Mouse (Mus musculus) left cerebral cortex, adult 2 months (tissue): ENCODE data around the gene Cep295nl. TPM values are rescaled to one million over a fixed set of nuclear protein-coding genes. Genes with fewer than 3 reads are reported as not detected.
"Not testable (repeated sequence)": the region's sequence is repeated elsewhere in the genome, so short reads cannot be mapped to it uniquely, and the experiment has no call there.

Experiments used
- DNase-seq, 2 experiments: peaks; one replicate each; pipeline ENCODE4 v3.0.0; 2021 to 2022; ENCODE audit warnings: low spot score in 2 of 2, mixed read lengths in 1 of 2; ENCODE audit errors: extremely low spot score in 1 of 2
- H3K27ac ChIP-seq: fragments of 200-600 bp; 2 replicates; pipeline ENCODE4 v1.8.1; 2022
- H3K4me3 ChIP-seq: fragments of 200-600 bp; 2 replicates; pipeline ENCODE4 v1.8.1; 2022
- CTCF ChIP-seq: fragments of 200-600 bp; IDR thresholded peaks from 2 replicates; pipeline ENCODE4 v1.8.1; 2022; ENCODE audit warnings: antibody characterized with exemption, mild to moderate bottlenecking, moderate library complexity
- intact Hi-C: fragments of 180-260 bp; cut with DNase I; formaldehyde crosslinking; loops from one replicate; pipeline ENCODE4 v1.15.1; 2025
- total RNA-seq, 2 experiments: library from RNA; stranded (reverse); gene quantifications; 2 replicates each; pipeline ENCODE4 v1.2.3; 2021

Gene Cep295nl
- total RNA-seq, 2 experiments from 2014 or later = 1.5 to 1.8 TPM

DNA sequence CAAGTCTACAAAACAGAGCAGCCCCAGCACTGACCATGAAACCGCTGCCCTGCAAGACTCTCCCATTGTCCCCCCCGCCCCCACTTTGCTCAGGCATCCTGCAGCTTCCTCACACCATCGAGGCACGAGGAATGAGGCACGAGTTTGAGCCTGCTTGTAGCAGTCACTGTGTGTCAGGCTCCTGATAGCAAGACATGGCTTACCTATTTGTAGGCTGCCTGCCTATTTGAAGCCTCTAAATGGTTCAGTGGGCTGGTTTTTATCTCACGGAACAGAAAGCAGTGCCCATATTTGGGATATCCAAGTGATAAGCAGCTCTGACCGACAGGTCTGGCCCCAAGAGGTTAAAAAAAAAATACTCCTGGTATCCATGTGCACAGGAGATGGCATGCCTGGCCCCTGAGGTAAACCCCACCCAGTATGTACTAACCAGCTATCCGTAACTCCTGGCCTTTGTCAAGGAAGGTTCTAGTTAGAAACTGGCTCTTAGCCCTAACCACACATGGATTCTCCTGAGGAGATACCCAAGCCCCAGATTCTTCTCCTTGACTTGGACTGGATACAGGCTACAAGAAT is 26.0 kb downstream of the Cep295nl start:
- Histone ChIP-seq H3K27ac (no peak overlapping the region), H3K4me3 (no peak overlapping the region)
- intact Hi-C loops = loop anchor here (2.0 kb wide), 1 partner anchor 38 kb away; the partner anchor contains the start of gene Timp2
- no peak for TF ChIP-seq CTCF
- no peak for DNase-seq

DNA sequence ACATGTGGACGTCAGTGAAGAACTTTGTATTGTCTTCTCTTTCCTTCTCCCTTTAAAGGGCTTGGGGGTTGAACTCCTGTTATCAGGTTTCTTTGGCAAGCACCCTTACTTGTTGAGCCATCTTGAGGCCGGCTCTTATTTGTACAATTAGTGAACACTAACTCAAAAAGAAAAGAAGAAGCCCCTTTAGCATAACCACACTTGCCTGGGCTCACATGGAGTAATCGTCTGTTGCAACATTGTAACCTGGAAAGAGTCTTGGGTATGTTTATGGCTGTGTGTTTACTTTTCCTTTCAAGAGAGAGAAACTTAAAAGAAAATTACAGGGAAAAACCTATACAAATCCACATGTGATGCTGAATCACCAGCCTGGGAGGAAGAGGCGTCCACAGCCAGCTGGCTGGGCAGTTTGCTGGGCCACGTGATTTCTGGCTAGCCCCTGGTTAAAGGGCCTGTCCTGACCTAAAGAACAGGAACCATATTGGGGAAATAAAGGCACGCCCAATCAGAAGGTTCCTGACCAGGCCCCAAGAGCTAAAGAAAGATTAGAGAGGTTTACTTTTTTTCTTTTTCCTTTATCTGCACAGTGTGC is 30.1 kb downstream of the Cep295nl start:
- Histone ChIP-seq H3K4me3 (no peak overlapping the region), H3K27ac (no peak overlapping the region)
- TF ChIP-seq CTCF = no peak
- intact Hi-C loops = no loop called here
- no peak for DNase-seq

DNA sequence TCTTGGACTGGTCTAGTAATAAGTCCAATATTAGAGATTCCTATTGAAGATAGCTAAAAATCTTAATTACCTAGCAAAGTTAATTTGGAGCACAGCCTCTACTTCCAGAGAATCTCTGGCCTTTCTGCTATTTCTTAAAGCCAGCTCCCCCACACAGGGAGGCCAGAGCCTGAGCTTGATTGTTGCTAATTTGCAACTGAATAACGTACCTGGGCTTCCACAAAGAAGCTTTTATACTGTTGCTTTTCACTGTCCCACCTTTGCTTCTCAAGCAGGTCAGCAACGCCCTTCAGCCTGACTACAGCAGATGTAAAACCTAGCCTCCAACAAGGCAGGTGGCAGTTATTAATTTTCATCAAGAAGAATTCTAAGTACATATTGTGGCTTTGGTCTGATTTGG is 34.3 kb downstream of the Cep295nl start:
- DNase-seq, H3K27ac ChIP-seq, intact Hi-C loops, H3K4me3 ChIP-seq: not testable (repeated sequence)

DNA sequence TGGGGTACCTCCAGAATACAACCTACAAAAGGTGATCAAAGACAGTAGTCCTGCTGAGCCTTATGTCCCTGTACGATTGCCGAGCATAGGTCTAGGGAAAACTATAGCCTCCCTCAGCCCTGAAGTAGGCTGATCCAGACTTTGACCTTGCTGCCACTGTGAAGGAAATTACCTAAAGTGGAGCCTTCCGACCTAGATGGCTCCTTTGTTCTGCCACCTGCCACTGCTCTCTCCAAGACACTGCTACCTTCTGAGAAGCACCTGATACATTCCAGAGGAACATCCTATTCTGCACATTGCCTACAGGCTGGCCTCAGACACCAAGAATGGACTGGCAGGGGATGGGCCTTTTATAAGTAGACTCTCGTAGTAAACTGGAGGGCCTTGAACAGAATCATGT is 38.3 kb downstream of the Cep295nl start:
- H3K27ac ChIP-seq, H3K4me3 ChIP-seq, DNase-seq, intact Hi-C loops: not testable (repeated sequence)

DNA sequence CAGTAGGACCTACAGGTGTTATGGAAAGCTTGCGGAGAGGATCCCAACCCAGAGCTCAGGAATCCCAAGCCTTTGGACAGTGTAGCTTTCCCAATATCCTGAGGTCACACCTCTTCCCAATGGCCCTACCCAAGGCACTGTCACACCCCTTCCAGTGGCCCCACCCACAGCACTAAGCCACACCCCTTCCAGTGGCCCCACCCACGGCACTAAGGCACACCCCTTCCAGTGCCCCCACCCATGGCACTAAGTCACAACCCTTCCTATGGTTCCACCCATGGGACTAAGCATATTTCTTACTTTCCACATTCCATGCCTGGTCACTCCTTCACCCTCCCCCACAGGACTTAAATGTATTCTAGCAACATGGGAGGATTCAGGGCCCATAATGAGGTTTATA is 43.5 kb downstream of the Cep295nl start:
- Histone ChIP-seq H3K27ac (no peak overlapping the region), H3K4me3 (no peak overlapping the region)
- no peak for TF ChIP-seq CTCF
- intact Hi-C loops = no loop called here
- DNase-seq = no peak

DNA sequence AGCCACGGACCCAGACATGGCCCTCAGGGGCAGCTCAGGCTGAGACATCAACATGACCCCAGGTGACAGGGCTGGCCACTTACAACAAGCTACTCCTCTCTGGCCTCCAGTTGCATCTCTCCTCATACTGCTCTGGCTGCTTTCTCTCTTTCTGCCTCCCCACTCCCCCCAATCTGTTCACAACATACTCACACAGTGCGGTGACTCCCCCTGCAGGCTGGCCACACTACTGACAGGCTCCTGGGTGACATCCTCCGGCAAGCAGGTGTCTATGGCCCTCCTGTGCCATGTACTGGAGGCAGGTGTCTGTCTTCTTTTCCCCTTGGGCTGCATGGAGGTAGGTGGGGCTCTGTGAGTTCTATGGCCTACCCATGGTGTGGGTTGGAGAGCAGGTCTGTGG is 44.3 kb downstream of the Cep295nl start:
- H3K4me3 ChIP-seq = no peak overlapping the region
- H3K27ac ChIP-seq = no peak overlapping the region
- intact Hi-C loops = no loop called here
- no peak; the same call in 1 of the 2 replicates for TF ChIP-seq CTCF
- DNase-seq = no peak

DNA sequence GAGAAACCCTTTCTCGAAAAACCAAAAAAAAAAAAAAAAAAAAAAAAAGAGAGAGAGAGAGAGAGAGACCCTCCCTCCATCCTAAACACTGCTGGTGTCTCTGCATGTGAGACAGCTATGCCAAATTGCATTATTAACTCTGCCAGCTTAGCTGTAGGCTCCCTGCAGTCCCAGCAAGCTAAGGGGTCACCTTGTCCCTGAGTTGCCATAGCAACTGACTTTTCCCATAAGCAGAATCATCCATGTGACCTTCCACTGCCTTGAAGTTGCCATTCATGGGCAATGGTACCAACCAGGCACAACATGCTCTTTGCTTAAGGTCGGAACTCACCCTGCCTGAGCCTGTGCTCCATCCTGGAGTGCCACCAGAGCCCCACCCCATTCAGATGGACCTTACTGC is 47.3 kb downstream of the Cep295nl start:
- no peak overlapping the region for H3K27ac ChIP-seq
- TF ChIP-seq CTCF = no peak
- no peak overlapping the region for H3K4me3 ChIP-seq
- intact Hi-C loops = no loop called here
- DNase-seq = no peak

DNA sequence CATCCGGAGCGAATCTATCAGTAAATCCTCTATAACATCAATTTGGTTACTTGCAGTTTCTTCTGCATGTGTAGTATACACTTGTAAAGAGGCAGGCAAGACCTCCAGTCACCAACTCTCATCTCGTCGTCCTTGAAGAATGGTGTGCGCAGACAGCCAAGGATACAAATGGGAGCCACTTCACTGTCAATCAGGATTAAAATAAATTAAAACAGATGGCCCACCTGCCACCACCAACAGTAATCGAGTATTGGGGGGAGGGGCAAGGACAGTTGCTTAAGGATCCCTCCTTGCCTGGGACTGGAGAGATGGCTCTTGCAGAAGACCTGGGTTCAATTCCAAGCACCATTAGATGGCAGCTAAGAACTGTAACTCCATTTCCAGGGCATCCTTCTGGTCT is 49.6 kb downstream of the Cep295nl start:
- Histone ChIP-seq H3K27ac (no peak overlapping the region), H3K4me3 (no peak overlapping the region)
- no peak for DNase-seq
- TF ChIP-seq CTCF = no peak
- intact Hi-C loops = no loop called here

DNA sequence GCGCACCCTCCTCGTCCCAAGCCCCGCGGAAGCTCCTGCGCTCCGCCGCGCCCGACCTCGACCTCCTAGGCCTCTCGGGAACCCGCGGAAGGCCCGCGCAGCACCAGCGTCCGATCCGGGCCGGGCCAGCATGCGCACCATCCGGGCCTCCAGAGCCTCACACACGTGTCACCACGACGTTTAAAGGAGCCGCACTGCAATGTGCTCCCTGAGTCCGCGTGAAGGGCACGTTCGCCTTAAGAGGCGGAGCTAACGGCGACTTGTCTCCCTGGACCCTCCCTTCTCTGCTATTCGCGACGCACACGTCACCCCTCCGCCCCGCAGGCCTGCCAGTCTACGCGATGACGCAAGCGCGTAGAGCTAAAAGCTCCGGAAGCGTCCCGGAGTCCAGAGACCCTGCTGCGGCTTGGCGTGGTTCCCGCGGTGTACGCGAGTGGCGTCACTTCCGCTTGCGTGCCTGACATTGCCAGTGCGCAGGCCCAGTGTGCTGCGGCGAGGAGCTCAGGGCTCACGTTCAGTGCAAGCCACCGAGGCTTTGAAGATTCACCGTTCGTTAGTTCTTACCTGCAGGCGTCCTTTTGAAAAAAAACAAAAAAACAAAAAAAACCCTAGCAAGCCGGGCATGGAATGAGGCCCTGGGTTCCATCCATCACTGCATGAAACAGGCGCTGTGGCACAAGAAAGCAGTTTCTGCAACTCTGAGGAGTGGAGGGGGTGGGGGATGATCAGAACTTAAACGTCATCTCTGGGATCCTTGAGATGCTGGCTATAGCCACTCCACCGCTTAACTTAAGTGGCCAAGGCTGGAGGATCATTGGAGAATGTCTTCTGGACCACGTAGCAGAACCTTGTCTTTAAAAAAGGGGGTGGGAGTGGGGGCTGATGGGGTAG is 52.1 kb downstream of the Cep295nl start, which contains the start of gene Usp36:
TSS of gene Usp36 (minus strand) at position 246 of the 891 bp plus-strand sequence.
- peak within 1 kb of the TSS; percentile 96 for H3K27ac ChIP-seq
- H3K4me3 ChIP-seq = peak within 1 kb of the TSS; percentile 93
- peak; percentile 100 for DNase-seq
- intact Hi-C loops = loop anchor here (2.0 kb wide), 1 partner anchor 41 kb away; the partner anchor contains the start of gene Cyth1
- no peak for TF ChIP-seq CTCF

DNA sequence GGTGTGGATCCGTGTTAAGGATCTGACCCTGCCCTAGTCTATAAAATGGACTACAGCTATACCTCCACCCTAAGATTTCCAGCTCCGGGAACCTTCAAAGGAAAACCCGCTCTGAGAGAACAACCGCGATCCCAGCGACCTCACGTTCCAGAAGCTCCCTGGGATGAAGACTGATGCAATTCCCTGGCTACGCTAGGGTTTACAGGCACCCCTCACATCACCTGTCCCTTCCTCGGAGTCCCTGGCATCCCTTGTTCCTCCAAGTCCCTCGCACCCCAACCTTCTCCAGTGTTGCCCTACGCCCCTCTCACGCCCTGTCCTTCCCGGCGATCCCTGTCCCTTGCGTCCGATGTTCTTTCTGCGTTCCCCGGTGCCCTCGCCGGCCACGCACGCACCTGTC is 52.7 kb downstream of the Cep295nl start:
- H3K4me3 ChIP-seq = peak overlapping the region; percentile 93
- peak overlapping the region; percentile 96 for H3K27ac ChIP-seq
- TF ChIP-seq CTCF = no peak
- no peak for DNase-seq
- intact Hi-C loops = no loop called here

DNA sequence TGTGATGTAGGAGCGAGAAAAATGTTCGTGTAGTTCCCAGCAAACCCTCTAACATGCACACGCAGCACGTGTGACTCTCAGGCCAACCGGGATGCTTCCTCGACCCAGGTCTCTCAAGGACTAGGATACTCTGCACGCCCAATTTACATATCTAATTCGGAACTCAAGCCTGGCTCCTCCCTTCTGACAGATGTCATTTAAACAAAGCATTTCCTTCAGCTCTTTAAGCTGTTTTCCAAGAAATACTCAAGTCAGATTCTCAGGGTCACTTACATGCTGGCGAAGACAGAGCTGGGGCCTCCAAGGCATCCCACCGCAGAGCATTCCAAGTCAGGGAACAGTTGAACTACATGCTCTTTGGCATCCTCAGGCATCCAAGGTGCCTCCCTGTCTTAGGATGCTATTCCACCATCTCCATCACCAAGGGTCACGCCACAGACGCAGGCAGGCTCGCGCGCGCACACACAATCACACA is 53.2 kb downstream of the Cep295nl start:
- no peak for DNase-seq
- Histone ChIP-seq H3K4me3 (peak overlapping the region; percentile 93), H3K27ac (peak overlapping the region; percentile 96)
- TF ChIP-seq CTCF = no peak
- intact Hi-C loops = no loop called here

DNA sequence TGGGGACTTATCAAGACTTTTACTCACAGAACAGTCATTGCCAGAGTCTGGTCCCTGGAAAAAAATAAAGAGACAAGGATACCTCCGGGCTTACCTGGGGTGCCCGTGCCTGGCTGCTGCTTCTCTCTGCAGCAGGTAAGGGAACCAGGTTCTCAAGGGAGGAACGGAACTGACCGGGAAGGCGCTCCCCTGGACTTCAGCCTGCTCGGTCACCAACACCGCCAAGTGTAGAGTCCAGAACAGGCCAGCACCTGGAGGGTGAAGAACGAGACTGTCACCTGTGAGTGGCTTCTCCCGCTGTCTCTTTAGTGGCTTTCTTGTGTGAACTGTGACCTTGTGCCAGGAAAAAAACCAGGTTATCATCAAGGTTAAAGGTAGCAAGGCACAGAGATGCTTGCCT is 54.7 kb downstream of the Cep295nl start:
- TF ChIP-seq CTCF = no peak
- H3K4me3 ChIP-seq = no peak overlapping the region
- DNase-seq = no peak
- intact Hi-C loops = no loop called here
- H3K27ac ChIP-seq = no peak overlapping the region
